Mouse (Mus musculus): ENCODE results near the gene Il6st. TPM values are rescaled to one million over a fixed set of nuclear protein-coding genes. Genes with fewer than 3 reads are reported as not detected.

Gene Il6st
- polyA plus RNA-seq, 1 experiment from 2014 or later = 24.0 TPM

- no peak for TF ChIP-seq CTCF (IDR thresholded peaks at IDR 0.05; ENCODE audit: low read depth)
- H3K9ac ChIP-seq (ENCODE audit: low read depth, low read length) = no peak overlapping the region
- WGBS = 81% methylated on average over 17 of the region's 19 CpGs
Observed at GRCm38 (mm10) chr13:112472401-112473023, 8.6 kb downstream of the Il6st start.

DNA sequence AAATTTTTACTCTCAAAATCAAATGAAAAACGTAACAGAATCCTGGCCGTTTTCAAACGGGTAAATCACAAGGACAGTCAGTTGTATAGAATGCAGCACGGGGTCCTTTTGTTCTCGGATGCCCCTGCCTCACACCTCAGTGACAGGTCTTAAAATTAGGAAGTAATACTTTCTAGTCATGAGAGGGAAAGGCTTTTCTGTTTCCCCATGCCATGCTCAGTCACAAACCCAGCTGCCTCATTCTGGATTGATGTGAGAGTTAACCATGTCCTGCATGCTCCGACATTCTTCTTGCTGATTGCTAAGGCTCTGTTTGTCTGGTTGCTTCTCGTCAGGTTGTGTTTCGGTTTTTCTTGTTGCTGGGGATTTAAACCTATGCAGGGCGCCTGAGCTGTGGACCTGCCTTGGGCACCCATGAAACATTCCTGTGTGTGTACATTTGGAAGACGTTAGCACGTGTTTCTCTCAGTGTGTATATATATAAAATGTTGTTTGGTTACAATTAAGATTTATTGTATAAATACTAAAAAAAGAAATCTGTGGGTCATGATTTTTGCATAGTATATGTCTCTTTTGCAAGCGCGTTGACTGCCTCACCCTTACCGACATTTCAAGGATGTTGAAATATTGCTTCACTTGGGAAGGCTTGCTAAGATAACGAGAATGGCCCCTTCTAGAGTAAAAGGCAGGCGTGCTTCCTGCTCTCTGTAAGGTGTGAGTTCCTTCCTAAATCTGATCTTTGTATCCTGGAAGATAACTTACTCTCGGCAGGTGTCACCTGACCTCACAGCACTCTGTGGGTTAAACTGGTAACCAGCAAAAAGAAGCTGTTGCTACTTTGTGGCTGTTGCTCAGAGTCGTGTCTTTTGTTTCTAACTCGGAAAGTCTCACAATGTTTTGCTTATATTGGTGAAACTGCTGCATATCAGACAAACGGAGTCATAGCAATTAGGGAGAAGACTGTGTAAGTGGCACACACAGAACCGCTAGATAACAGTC lies 10.2 kb downstream of the Il6st start:
- ATAC-seq (replicated peaks; ENCODE audit: low FRiP score, low read depth) = no peak
- no peak overlapping the region for H3K27ac ChIP-seq
- no peaks in the 10 kb centered on the region for H3K9me3 ChIP-seq (replicated peaks; ENCODE audit: low read length)
- H3K4me3 ChIP-seq (replicated peaks; ENCODE audit: low read depth, low read length) = no peak overlapping the region
- no peaks in the 10 kb centered on the region for H3K27me3 ChIP-seq (ENCODE audit: insufficient read depth, low read length)
- no peak overlapping the region for H3K9ac ChIP-seq (ENCODE audit: low read depth, low read length)
- no peaks in the 10 kb centered on the region; the same call in 1 of the 2 replicates for H3K4me1 ChIP-seq (replicated peaks; ENCODE audit: insufficient read depth, low read length)
- TF ChIP-seq CTCF (IDR thresholded peaks at IDR 0.05; ENCODE audit: low read depth) = no peak
- peaks cover 10% of the 10 kb centered on the region for H3K36me3 ChIP-seq (ENCODE audit: insufficient read depth, low read length)
- 61% methylated on average over 21 of the region's 21 CpGs for WGBS
- H3K4me2 ChIP-seq (ENCODE audit: low read length) = no peak overlapping the region
- no peak for DNase-seq (ENCODE audit: low spot score)

More at GRCm38 (mm10) chr13:112472401-112473023, 8.6 kb downstream of the Il6st start:
- DNase-seq (ENCODE audit: low spot score) (no peak), ATAC-seq (replicated peaks; ENCODE audit: low FRiP score, low read depth) (no peak)
- Histone ChIP-seq H3K36me3 (ENCODE audit: insufficient read depth, low read length) (peaks cover 10% of the 10 kb centered on the region), H3K4me1 (replicated peaks; ENCODE audit: insufficient read depth, low read length) (peaks cover 1% of the 10 kb centered on the region; the same call in 1 of the 2 replicates), H3K27me3 (ENCODE audit: insufficient read depth, low read length) (no peaks in the 10 kb centered on the region), H3K9me3 (replicated peaks; ENCODE audit: low read length) (no peaks in the 10 kb centered on the region), H3K4me2 (ENCODE audit: low read length) (no peak overlapping the region), H3K4me3 (replicated peaks; ENCODE audit: low read depth, low read length) (no peak overlapping the region), H3K27ac (no peak overlapping the region)

DNA sequence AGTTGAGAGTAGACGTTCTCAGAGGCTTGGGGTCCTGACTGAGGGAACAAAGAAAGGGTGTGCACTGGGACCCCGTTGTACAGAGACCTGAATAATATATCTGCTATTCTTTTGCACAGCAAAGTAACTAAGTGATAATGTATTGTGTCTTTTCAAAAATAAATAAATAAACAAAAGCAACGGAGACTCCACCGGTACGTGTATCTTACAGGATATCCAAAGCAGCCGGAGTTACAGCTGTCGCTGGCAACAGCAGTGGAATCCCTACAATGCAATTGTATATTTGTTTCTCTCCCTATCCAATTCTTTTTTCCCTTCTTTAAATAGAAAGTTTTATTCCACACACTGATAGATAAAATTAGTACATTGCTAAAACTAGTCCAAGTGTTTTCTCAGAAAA lies 15.2 kb downstream of the Il6st start:
- no peak overlapping the region for H3K27ac ChIP-seq
- no peak for DNase-seq (ENCODE audit: low spot score)
- 76% methylated on average over 7 of the region's 7 CpGs for WGBS
- H3K4me1 ChIP-seq (replicated peaks; ENCODE audit: insufficient read depth, low read length) = no peaks in the 10 kb centered on the region
- H3K27me3 ChIP-seq (ENCODE audit: insufficient read depth, low read length) = no peaks in the 10 kb centered on the region
- no peak for TF ChIP-seq CTCF (IDR thresholded peaks at IDR 0.05; ENCODE audit: low read depth)
- no peaks in the 10 kb centered on the region for H3K9me3 ChIP-seq (replicated peaks; ENCODE audit: low read length)
- no peak overlapping the region for H3K4me2 ChIP-seq (ENCODE audit: low read length)
- H3K4me3 ChIP-seq (replicated peaks; ENCODE audit: low read depth, low read length) = no peak overlapping the region
- peaks cover 34% of the 10 kb centered on the region for H3K36me3 ChIP-seq (ENCODE audit: insufficient read depth, low read length)
- H3K9ac ChIP-seq (ENCODE audit: low read depth, low read length) = no peak overlapping the region
- no peak for ATAC-seq (replicated peaks; ENCODE audit: low FRiP score, low read depth)

- Histone ChIP-seq H3K27me3 (ENCODE audit: insufficient read depth, low read length) (no peaks in the 10 kb centered on the region), H3K4me3 (replicated peaks; ENCODE audit: low read depth, low read length) (no peak overlapping the region), H3K9me3 (replicated peaks; ENCODE audit: low read length) (no peaks in the 10 kb centered on the region), H3K4me2 (ENCODE audit: low read length) (no peak overlapping the region), H3K36me3 (ENCODE audit: insufficient read depth, low read length) (peaks cover 41% of the 10 kb centered on the region), H3K4me1 (replicated peaks; ENCODE audit: insufficient read depth, low read length) (no peaks in the 10 kb centered on the region), H3K27ac (no peak overlapping the region), H3K9ac (ENCODE audit: low read depth, low read length) (no peak overlapping the region)
- DNase-seq (ENCODE audit: low spot score) (no peak), ATAC-seq (replicated peaks; ENCODE audit: low FRiP score, low read depth) (no peak)
- TF ChIP-seq CTCF (IDR thresholded peaks at IDR 0.05; ENCODE audit: low read depth) = no peak
- WGBS = 90% methylated on average over 15 of the region's 15 CpGs
Observed at GRCm38 (mm10) chr13:112479926-112480325, 16.1 kb downstream of the Il6st start.

GRCm38 (mm10) chr13:112482525-112482924 lies 18.7 kb downstream of the Il6st start:
- TF ChIP-seq CTCF (IDR thresholded peaks at IDR 0.05; ENCODE audit: low read depth) = no peak
- Histone ChIP-seq H3K4me3 (replicated peaks; ENCODE audit: low read depth, low read length) (no peak overlapping the region), H3K9me3 (replicated peaks; ENCODE audit: low read length) (no peaks in the 10 kb centered on the region), H3K27me3 (ENCODE audit: insufficient read depth, low read length) (no peaks in the 10 kb centered on the region), H3K27ac (no peak overlapping the region), H3K4me1 (replicated peaks; ENCODE audit: insufficient read depth, low read length) (no peaks in the 10 kb centered on the region), H3K4me2 (ENCODE audit: low read length) (no peak overlapping the region), H3K36me3 (ENCODE audit: insufficient read depth, low read length) (peaks cover 48% of the 10 kb centered on the region), H3K9ac (ENCODE audit: low read depth, low read length) (no peak overlapping the region)
- DNase-seq (ENCODE audit: low spot score) = no peak
- 92% methylated on average over 5 of the region's 5 CpGs for WGBS
- ATAC-seq (replicated peaks; ENCODE audit: low FRiP score, low read depth) = no peak

GRCm38 (mm10) chr13:112483015-112483414 lies 19.1 kb downstream of the Il6st start:
- Histone ChIP-seq H3K36me3 (ENCODE audit: insufficient read depth, low read length) (peaks cover 48% of the 10 kb centered on the region), H3K27ac (no peak overlapping the region), H3K27me3 (ENCODE audit: insufficient read depth, low read length) (no peaks in the 10 kb centered on the region), H3K9ac (ENCODE audit: low read depth, low read length) (no peak overlapping the region), H3K9me3 (replicated peaks; ENCODE audit: low read length) (no peaks in the 10 kb centered on the region), H3K4me1 (replicated peaks; ENCODE audit: insufficient read depth, low read length) (no peaks in the 10 kb centered on the region), H3K4me3 (replicated peaks; ENCODE audit: low read depth, low read length) (no peak overlapping the region), H3K4me2 (ENCODE audit: low read length) (no peak overlapping the region)
- no peak for ATAC-seq (replicated peaks; ENCODE audit: low FRiP score, low read depth)
- no peak for DNase-seq (ENCODE audit: low spot score)
- no peak for TF ChIP-seq CTCF (IDR thresholded peaks at IDR 0.05; ENCODE audit: low read depth)
- WGBS = 81% methylated on average over 7 of the region's 7 CpGs
